Mouse (Mus musculus) embryonic fibroblast, embryonic 13.5 days (primary cell): ENCODE data around the gene Ogfod3. TPM values are rescaled to one million over a fixed set of nuclear protein-coding genes. Genes with fewer than 3 reads are reported as not detected.

Experiments used
- H3K27ac ChIP-seq: 2 replicates; pipeline ENCODE4 v1.5.1; 2012; ENCODE audit warnings: low read length, control low read depth, inconsistent platforms; ENCODE audit not compliant: insufficient read depth
- H3K4me1 ChIP-seq: 2 replicates; pipeline ENCODE4 v1.6.1; 2011; ENCODE audit warnings: low read length; ENCODE audit not compliant: control insufficient read depth, insufficient read depth
- H3K4me3 ChIP-seq: 2 replicates; pipeline ENCODE4 v1.5.1; 2011; ENCODE audit warnings: mild to moderate bottlenecking, control low read depth, low read length; ENCODE audit not compliant: insufficient read depth
- CTCF ChIP-seq: IDR thresholded peaks from 2 replicates; pipeline ENCODE4 v1.5.1; 2011; ENCODE audit warnings: mild to moderate bottlenecking, control low read depth, low read length, moderate library complexity, borderline replicate concordance; ENCODE audit not compliant: insufficient read depth
- POLR2A ChIP-seq: IDR thresholded peaks from 2 replicates; pipeline ENCODE4 v1.6.1; 2011; ENCODE audit warnings: low read depth, mild to moderate bottlenecking, control low read depth, low read length, moderate library complexity
- polyA plus RNA-seq: library from polyadenylated mRNA; stranded (reverse); fragments of >200 nt; gene quantifications from 2 replicates; pipeline ENCODE4 v1.2.4, GENCODE M21; 2011; ENCODE audit warnings: low read depth; ENCODE audit not compliant: missing spikeins, insufficient read length

The Ogfod3 gene
- polyA plus RNA-seq, 1 experiment, result 3.6 TPM

DNA sequence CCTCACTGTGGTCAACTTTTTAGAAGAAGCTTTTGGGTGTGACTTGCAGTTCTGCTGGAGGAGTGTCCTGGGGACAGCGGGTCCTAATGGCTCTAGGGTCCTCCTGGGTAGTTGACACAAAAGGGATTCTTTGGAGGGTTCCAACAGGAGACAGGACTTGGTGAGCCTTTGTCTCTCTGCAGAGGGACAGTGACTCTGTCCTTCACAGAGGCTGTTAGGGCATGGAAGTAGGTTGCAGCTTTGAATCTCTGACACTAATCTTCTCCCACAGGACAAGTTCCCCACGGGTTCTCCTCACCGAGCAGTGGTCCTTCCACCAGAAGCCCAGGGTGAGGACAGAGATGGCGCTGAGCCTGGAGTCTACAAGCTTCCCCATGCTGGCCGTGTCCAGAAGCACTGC is 44.5 kb downstream of the Ogfod3 start, which contains the start of gene Uts2r:
TSS of gene Uts2r (plus strand) at position 301 of the 400 bp plus-strand sequence.
- no peak within 1 kb of the TSS for H3K27ac ChIP-seq
- H3K4me1 ChIP-seq, result no peaks in the 10 kb centered on the region
- no peak for TF ChIP-seq POLR2A
- no peak for TF ChIP-seq CTCF
- H3K4me3 ChIP-seq, result no peak within 1 kb of the TSS

GRCm38 (mm10) chr11:121156411-121156891 is 48.1 kb downstream of the Ogfod3 start:
- Histone ChIP-seq H3K27ac (no peak overlapping the region), H3K4me3 (no peak overlapping the region), H3K4me1 (no peaks in the 10 kb centered on the region)
- TF ChIP-seq POLR2A (no peak), CTCF (no peak)

GRCm38 (mm10) chr11:121154203-121154602 is 50.3 kb downstream of the Ogfod3 start:
- Histone ChIP-seq H3K27ac (no peak overlapping the region), H3K4me1 (no peaks in the 10 kb centered on the region), H3K4me3 (no peak overlapping the region)
- TF ChIP-seq CTCF (no peak), POLR2A (no peak)

- Histone ChIP-seq H3K4me1 (no peaks in the 10 kb centered on the region), H3K4me3 (no peak overlapping the region), H3K27ac (no peak overlapping the region)
- TF ChIP-seq CTCF (no peak), POLR2A (no peak)
Measured at GRCm38 (mm10) chr11:121148193-121148592, 56.3 kb downstream of the Ogfod3 start.

- Histone ChIP-seq H3K27ac (no peak within 1 kb of the TSS), H3K4me3 (no peak within 1 kb of the TSS), H3K4me1 (no peaks in the 10 kb centered on the region)
- TF ChIP-seq CTCF, result no peak
- no peak for TF ChIP-seq POLR2A
Measured at GRCm38 (mm10) chr11:121145865-121146264, 58.6 kb downstream of the Ogfod3 start, which contains the start of gene Tex19.1. Tex19.1 (plus strand) TSS chr11:121146143.

- TF ChIP-seq CTCF (no peak), POLR2A (no peak)
- H3K4me1 ChIP-seq, result no peaks in the 10 kb centered on the region
- H3K27ac ChIP-seq, result no peak overlapping the region
- H3K4me3 ChIP-seq, result no peak overlapping the region
Measured at GRCm38 (mm10) chr11:121143325-121144015, 61.0 kb downstream of the Ogfod3 start.

DNA sequence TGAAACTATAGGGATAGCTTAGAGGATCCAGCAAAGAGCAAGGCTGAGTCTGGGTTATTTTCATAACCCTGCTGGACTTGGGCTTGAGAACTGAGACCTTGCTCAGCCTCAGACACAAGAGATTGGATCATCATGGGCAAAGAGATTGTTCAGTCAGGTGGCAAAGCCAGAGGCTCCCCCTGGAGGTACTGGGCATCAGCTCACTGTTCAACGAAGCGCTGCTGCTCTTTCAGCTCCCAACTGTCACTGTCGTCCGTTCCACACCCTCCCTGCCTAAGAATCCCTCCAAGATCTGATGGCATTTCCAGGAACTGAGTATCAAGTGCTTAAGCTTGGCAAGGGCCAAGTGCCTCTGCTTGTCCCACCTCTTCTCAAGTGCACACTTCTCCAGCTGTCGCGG is 65.8 kb downstream of the Ogfod3 start:
- TF ChIP-seq POLR2A, result no peak
- no peak for TF ChIP-seq CTCF
- Histone ChIP-seq H3K4me3 (no peak overlapping the region), H3K27ac (no peak overlapping the region), H3K4me1 (no peaks in the 10 kb centered on the region)

DNA sequence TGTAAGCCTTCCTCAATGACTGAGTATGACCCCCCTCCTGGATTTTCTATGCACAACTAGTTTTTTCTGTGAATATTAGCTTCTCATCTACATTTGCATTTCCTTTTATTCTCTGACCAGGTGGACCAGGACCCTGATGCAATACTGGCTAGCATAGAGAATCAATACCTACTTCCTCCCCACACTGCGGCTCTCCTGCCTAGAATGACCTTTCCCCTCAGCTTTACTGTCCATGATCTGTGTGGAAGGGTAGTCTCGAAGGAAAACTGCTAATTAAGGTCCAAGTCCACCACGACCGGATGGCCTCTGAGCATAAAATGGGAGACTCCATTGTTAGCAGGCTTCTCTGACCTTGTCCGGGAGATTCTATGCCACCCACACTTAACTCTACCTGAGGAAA is 66.8 kb downstream of the Ogfod3 start:
- Histone ChIP-seq H3K4me1 (no peaks in the 10 kb centered on the region), H3K27ac (no peak overlapping the region), H3K4me3 (no peak overlapping the region)
- TF ChIP-seq CTCF, result no peak
- TF ChIP-seq POLR2A, result no peak

- no peak overlapping the region for H3K27ac ChIP-seq
- no peak overlapping the region for H3K4me3 ChIP-seq
- H3K4me1 ChIP-seq, result no peaks in the 10 kb centered on the region
- TF ChIP-seq POLR2A (no peak), CTCF (no peak)
Measured at GRCm38 (mm10) chr11:121134600-121134999, 69.9 kb downstream of the Ogfod3 start.

GRCm38 (mm10) chr11:121129616-121130015 is 74.9 kb downstream of the Ogfod3 start:
- Histone ChIP-seq H3K27ac (no peak overlapping the region), H3K4me3 (no peak overlapping the region), H3K4me1 (no peaks in the 10 kb centered on the region)
- TF ChIP-seq CTCF (no peak), POLR2A (no peak)

Other genes with a start within 250 kb of the Ogfod3 start
- 141 and 142 TPM in 2 replicates for gene Csnk1d, start 213.4 kb downstream of the Ogfod3 start, polyA plus RNA-seq
- gene Cd7, start 165.3 kb downstream of the Ogfod3 start, polyA plus RNA-seq, result not detected in 2 replicates
- gene Sectm1b, start 141.1 kb downstream of the Ogfod3 start, polyA plus RNA-seq, result not detected in 2 replicates
- not detected in 2 replicates for gene Sectm1a, start 123.5 kb downstream of the Ogfod3 start, polyA plus RNA-seq
- gene Tex19.2, start 86.0 kb downstream of the Ogfod3 start, polyA plus RNA-seq, result not detected in 2 replicates
- gene Tex19.1, start 58.6 kb downstream of the Ogfod3 start, polyA plus RNA-seq, result not detected in 2 replicates
- gene Uts2r, start 44.4 kb downstream of the Ogfod3 start, polyA plus RNA-seq, result not detected in 2 replicates
- 4.9 and 8.3 TPM in 2 replicates for gene Hexdc, start 278 bp downstream of the Ogfod3 start, polyA plus RNA-seq
- 30.5 and 33.9 TPM in 2 replicates for gene Cybc1, start 24.6 kb upstream of the Ogfod3 start, polyA plus RNA-seq
- gene Narf, start 32.5 kb upstream of the Ogfod3 start, polyA plus RNA-seq, result 22.4 and 22.5 TPM in 2 replicates
- gene Foxk2, start 55.3 kb upstream of the Ogfod3 start, polyA plus RNA-seq, result 49.4 and 55.8 TPM in 2 replicates
- gene Wdr45b, start 149.7 kb upstream of the Ogfod3 start, polyA plus RNA-seq, result 72.2 and 81.6 TPM in 2 replicates
- gene Rab40b, start 183.5 kb upstream of the Ogfod3 start, polyA plus RNA-seq, result 1.7 and 2.6 TPM in 2 replicates
- 6.9 and 9.0 TPM in 2 replicates for gene Fn3krp, start 216.7 kb upstream of the Ogfod3 start, polyA plus RNA-seq
- gene Fn3k, start 230.2 kb upstream of the Ogfod3 start, polyA plus RNA-seq, result not detected in 2 replicates
- 41.0 and 43.2 TPM in 2 replicates for gene Tbcd, start 247.2 kb upstream of the Ogfod3 start, polyA plus RNA-seq